Mouse (Mus musculus) heart, adult 11 months (tissue): Measurements from ENCODE around the gene Cd151.

Source experiments
- DNase-seq: peaks from one replicate; pipeline ENCODE4 v3.0.0; 2022

Gene Cd151

GRCm38 (mm10) chr7:141459301-141459711 lies 7.9 kb upstream of the Cd151 start:
- peak; percentile 96 for DNase-seq

GRCm38 (mm10) chr7:141460001-141460390 lies 7.2 kb upstream of the Cd151 start:
- peak; percentile 95 for DNase-seq

- peak; percentile 98 for DNase-seq
Observed at GRCm38 (mm10) chr7:141460391-141461113, 6.6 kb upstream of the Cd151 start, which contains the start of gene Cracr2b. Cracr2b (plus strand) TSS chr7:141461094.

- peak; percentile 98 for DNase-seq
Observed at GRCm38 (mm10) chr7:141461521-141462332, 5.5 kb upstream of the Cd151 start.

GRCm38 (mm10) chr7:141462333-141462821 lies 4.8 kb upstream of the Cd151 start:
- peak; percentile 97 for DNase-seq

GRCm38 (mm10) chr7:141463824-141464602 lies 3.2 kb upstream of the Cd151 start:
- DNase-seq, result peak; percentile 99

- peak; percentile 97 for DNase-seq
Observed at GRCm38 (mm10) chr7:141464603-141465201, 2.5 kb upstream of the Cd151 start.

GRCm38 (mm10) chr7:141465388-141466044 lies 1.7 kb upstream of the Cd151 start:
- peak; percentile 96 for DNase-seq

- DNase-seq, result peak; percentile 98
Observed at GRCm38 (mm10) chr7:141466045-141466394, 1.2 kb upstream of the Cd151 start.

GRCm38 (mm10) chr7:141466607-141467148 lies 514 bp upstream of the Cd151 start:
- DNase-seq, result peak; percentile 94

- no peak for DNase-seq
Observed at GRCm38 (mm10) chr7:141468164-141468521, 951 bp downstream of the Cd151 start.

- DNase-seq, result peak; percentile 99
Observed at GRCm38 (mm10) chr7:141468522-141469211, 1.5 kb downstream of the Cd151 start.

- peak; percentile 96 for DNase-seq
Observed at GRCm38 (mm10) chr7:141469352-141469751, 2.2 kb downstream of the Cd151 start.

- peak; percentile 96 for DNase-seq
Observed at GRCm38 (mm10) chr7:141469901-141470636, 2.9 kb downstream of the Cd151 start.

GRCm38 (mm10) chr7:141470637-141470944 lies 3.4 kb downstream of the Cd151 start:
- no peak for DNase-seq

GRCm38 (mm10) chr7:141471236-141471635 lies 4.0 kb downstream of the Cd151 start:
- no peak for DNase-seq

- DNase-seq, result no peak
Observed at GRCm38 (mm10) chr7:141472226-141472625, 5.0 kb downstream of the Cd151 start.

- DNase-seq, result no peak
Observed at GRCm38 (mm10) chr7:141472763-141473162, 5.6 kb downstream of the Cd151 start.

- peak; percentile 90 for DNase-seq
Observed at GRCm38 (mm10) chr7:141474160-141474559, 7.0 kb downstream of the Cd151 start.

- peak; percentile 99 for DNase-seq
Observed at GRCm38 (mm10) chr7:141475011-141475804, 8.0 kb downstream of the Cd151 start, which contains the start of the genes Polr2l and Tspan4. Polr2l (minus strand) TSS chr7:141475132. Tspan4 (plus strand) TSS chr7:141475240.
